Mouse (Mus musculus): ENCODE measurements at regions not wholly inside any gene's neighbourhood (a gene's known extent, or its start where the extent isn't known, plus 50 kb on each side); places are given as distances from the start of the nearest gene placed in this dataset.

GRCm38 (mm10) chr10:21672171-21672570, 79.2 kb downstream of the 1700020N01Rik start:
- no peak for DNase-seq (ENCODE audit: low spot score in 2 of 2)

- no peak for DNase-seq (ENCODE audit: low spot score in 2 of 2)
These were observed 79.7 kb downstream of the 1700020N01Rik start for GRCm38 (mm10) chr10:21672666-21673065.

GRCm38 (mm10) chr10:21673831-21674230, 80.9 kb downstream of the 1700020N01Rik start:
- DNase-seq (ENCODE audit: low spot score in 2 of 2), result no peak

DNA sequence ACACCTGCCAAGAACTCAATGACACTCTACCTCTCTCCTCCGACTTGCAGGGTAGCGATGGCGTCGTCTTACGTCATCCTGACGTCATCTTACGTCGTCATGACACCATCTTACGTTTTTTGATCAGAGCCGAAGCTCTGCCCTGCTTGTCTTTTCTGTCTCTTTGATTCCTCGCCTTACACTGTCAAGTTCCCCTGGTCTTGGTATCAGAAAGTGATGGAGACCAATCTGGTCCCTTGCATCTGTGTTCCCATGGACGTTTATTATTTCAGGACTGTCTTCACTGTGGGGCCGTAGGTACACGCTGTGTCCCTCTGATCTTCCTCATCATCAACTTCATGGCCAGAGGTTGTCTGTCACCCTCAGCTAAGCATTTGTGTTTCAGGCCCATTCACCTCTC, 82.8 kb downstream of the 1700020N01Rik start:
- no peak for DNase-seq (ENCODE audit: low spot score in 2 of 2)

DNA sequence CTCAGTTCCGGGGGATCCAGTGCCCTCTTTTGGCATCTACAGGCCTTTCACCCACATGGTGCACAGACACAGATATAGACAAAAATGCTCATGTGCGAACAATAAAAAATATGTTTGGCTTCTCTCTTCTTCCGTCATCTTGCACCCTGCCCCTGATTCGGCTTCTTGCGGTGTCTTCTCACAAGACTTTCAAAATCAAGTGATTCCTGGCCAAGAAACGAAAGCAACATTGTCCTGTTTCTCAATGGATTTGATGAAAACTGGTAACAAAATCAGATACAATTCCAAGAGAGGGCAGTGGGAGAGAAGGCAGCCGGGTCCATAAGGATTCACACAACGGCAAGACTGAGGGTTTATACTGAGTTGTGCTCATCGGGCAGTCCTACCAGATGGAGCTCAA, 85.0 kb downstream of the 1700020N01Rik start:
- DNase-seq (ENCODE audit: low spot score in 2 of 2), result no peak

DNA sequence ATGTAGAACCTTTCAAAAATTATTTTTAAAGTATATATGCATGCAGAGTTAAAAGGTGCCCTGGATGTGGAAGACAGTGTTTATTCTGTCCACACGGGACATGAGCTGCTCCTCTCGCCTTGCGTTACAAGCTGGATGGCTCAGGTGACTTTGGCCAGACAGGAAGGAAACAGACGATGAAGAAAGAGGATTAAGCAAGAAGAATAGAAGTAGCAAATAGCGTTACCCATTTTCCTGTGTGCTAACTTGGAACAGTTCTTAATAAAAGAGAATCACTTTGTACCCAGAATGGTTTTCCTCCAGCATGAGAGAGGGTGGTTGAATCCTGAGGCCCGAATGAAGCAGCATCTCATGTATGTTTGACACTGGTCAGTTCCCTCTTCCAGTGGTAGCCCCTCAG, 85.4 kb downstream of the 1700020N01Rik start:
- no peak for DNase-seq (ENCODE audit: low spot score in 2 of 2)

GRCm38 (mm10) chr10:21678811-21679451, 86.0 kb downstream of the 1700020N01Rik start:
- DNase-seq (ENCODE audit: low spot score in 2 of 2), result peak; percentile 35 to 69

- DNase-seq (ENCODE audit: low spot score in 2 of 2), result no peak
These were observed 87.8 kb downstream of the 1700020N01Rik start for GRCm38 (mm10) chr10:21680789-21681188.

DNA sequence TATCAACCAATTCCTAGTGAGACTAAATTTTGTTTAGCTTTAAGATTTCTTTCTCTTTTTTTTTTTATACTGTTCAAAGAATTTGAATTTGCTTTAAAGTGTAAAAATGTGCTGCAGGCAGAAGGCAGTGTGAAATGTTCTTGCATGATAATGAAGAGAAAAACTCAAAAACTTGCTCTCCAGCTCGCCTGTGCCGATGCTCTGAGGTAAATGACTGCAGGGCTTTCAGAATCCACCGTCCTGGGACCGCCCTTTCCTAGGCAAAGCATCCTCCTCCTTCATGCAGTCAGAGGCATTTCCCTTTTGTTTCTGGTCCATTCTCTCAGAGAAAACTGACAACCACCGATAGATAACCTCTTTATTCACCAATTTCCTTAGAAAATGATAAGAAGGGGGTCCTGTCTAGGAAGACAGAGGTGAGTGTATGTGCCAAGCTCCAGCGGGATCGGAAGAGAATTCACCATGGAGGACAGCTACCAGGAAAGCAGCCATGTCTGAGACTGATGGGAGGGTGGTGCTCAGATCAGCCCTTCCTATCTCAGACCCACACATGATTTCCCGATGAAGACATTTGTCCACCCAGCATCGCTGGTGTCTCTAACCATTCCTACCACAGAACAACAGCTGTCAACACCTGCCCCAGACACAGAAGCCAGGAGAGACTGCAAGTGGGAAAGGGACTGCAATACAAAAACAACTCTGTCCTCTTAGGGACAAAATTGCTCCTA, 91.5 kb downstream of the 1700020N01Rik start:
- DNase-seq (ENCODE audit: low spot score in 2 of 2), result no peak

GRCm38 (mm10) chr10:21685122-21685798, 92.3 kb downstream of the 1700020N01Rik start:
- DNase-seq (ENCODE audit: low spot score in 2 of 2), result peak in 1 of 2 experiments; percentile 27

GRCm38 (mm10) chr10:21686060-21686459, 93.1 kb downstream of the 1700020N01Rik start:
- DNase-seq (ENCODE audit: low spot score in 2 of 2), result no peak

- DNase-seq (ENCODE audit: low spot score in 2 of 2), result no peak
These were observed 94.5 kb downstream of the 1700020N01Rik start for GRCm38 (mm10) chr10:21687484-21687883.

- DNase-seq (ENCODE audit: low spot score in 2 of 2), result no peak
These were observed 95.6 kb downstream of the 1700020N01Rik start for GRCm38 (mm10) chr10:21688513-21688912.

DNA sequence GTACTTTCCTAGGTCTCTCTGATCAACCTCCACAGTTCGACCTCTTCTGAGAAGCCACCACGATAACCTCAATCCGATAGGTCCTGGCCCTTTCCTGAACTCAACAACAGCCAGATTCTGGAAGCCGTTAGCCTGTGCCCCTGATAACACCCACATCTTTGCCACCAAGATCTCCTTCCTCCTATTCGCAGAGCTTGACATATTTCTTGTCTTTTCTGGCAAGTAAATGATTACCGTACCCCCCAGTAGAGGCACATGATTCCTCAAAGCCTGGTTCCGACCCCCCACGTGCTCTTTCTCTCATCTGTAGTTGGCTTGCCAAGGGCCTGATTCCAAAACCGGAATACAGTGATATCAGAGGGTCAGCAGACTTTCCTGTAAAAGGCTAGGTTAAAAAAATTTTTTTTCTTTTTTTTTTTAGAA, 96.9 kb downstream of the 1700020N01Rik start:
- no peak for DNase-seq (ENCODE audit: low spot score in 2 of 2)

DNA sequence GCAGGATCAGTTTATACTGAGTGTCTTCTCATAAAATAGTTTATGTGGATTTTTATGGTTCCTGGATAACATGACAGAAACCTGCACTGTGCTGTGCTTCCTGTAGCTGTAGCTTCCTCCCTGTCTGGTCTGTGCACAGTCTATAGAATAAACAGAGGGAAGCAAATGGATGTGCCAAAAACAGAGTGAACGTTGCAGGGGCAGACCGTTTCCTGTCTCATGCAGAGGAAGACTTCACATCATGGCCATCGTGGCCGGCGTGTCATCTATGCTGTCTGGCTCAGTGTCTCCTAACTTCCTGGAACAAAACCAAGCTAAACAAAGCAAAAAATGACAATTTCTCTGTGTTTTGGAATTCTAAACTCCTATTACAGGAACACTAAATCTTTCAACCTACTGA, 102.2 kb downstream of the 1700020N01Rik start:
- no peak for DNase-seq (ENCODE audit: low spot score in 2 of 2)

GRCm38 (mm10) chr10:21696671-21697070, 103.7 kb downstream of the 1700020N01Rik start:
- DNase-seq (ENCODE audit: low spot score in 2 of 2), result no peak

DNA sequence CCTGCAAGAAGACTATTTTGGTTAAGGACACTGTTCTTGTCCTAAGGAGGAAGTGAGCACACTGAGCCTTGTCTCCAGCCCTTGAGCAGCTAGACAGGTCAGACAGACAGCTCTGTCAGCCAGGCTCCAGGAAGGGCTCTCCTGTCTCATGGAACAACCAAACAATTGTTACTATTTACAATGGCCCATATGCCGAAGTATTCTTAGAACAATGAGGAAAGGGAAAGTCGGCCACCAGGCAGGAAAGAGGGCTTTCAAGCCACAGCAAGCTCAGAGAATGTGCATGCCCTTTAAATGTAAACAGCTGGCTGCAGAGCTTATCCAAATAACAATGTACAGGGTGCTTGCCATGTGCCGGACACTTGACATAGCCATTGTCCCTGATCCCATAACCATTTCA, 108.6 kb downstream of the 1700020N01Rik start:
- no peak for DNase-seq (ENCODE audit: low spot score in 2 of 2)

DNA sequence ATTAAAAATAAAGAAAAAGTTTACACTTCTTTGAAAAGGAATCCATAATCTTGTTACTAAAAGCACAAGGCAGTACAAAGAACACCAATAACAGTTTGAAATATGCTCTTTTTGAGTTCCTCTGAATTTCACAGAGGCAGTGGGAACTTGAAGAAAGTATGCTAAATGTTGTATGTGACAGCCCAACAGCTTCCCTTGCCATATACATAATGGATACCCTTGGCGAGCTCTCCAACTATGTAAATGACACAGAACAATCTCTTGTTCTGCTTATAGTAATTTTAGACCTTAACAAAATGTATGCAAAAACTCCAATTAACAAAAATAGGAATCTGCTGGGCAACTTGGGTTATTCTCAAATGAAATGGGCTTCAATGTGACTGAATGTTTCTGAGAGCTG, 109.2 kb downstream of the 1700020N01Rik start:
- no peak for DNase-seq (ENCODE audit: low spot score in 2 of 2)

- DNase-seq (ENCODE audit: low spot score in 2 of 2), result no peak
These were observed 118.9 kb downstream of the 1700020N01Rik start for GRCm38 (mm10) chr10:21711866-21712265.

GRCm38 (mm10) chr10:21712828-21713227, 119.9 kb downstream of the 1700020N01Rik start:
- DNase-seq (ENCODE audit: low spot score in 2 of 2), result no peak

DNA sequence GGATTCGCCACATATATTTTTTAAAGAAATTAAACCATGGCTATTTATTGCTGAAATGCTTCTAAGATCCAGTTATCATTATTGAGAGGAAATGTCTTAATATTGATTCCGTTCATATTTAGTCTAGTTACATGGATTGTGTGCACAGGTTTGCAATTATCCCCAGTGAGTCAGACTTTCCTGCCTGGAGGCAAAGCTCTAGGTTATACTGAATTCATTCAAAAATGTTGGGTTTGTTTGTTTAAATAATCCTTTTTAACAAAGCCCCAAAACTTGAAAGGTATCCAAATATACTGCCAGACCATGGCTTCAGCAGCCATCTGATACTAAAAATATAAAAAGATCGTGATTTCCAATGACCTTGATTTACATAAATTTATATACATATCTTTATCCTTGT, 122.5 kb downstream of the 1700020N01Rik start:
- no peak for DNase-seq (ENCODE audit: low spot score in 2 of 2)

DNA sequence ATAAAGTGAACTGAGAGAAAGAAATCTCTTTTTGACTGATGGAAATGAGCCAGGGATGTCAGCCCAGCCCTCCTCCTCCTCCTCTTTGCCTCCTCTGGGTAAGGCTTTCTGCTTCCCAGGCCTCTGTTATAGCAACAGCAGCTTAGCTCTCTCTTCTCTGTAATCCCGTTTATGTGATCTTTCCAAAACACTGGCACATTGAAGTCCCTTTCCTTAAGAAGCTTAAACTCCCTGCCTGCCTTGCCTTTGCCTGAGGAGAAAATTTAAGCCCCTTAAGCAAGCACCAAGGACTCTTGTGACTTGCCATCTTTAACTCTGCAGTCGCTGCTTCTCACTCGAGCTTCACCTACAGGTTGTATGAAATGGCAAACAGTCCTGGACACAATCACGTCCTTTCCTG, 125.2 kb downstream of the 1700020N01Rik start:
- DNase-seq (ENCODE audit: low spot score in 2 of 2), result no peak

Measured in adrenal gland, postnatal 4 days (tissue).